Mouse (Mus musculus) heart, postnatal 0 days (tissue): ENCODE measurements at regions not wholly inside any gene's neighbourhood (a gene's known extent, or its start where the extent isn't known, plus 50 kb on each side); places are given as distances from the start of the nearest gene placed in this dataset.

Experiments used
- CTCF ChIP-seq: IDR thresholded peaks from 2 replicates; pipeline ENCODE4 v1.5.1; 2016; ENCODE audit warnings: antibody characterized with exemption, control low read depth, low read depth
- EP300 ChIP-seq: IDR thresholded peaks from 2 replicates; pipeline ENCODE4 v1.6.1; 2016; ENCODE audit warnings: antibody characterized with exemption, low read depth

GRCm38 (mm10) chr7:125139196-125139595 lies 305.3 kb upstream of the Kdm8 start:
- TF ChIP-seq CTCF (no peak), EP300 (no peak)
